Mouse (Mus musculus) CH12.LX (cell line): Measurements from ENCODE around the gene Zcchc10.

ENCODE experiments used
- CTCF ChIP-seq, 2 experiments: IDR thresholded peaks in 1 of 2; conservative IDR thresholded peaks in 1 of 2; 2 replicates each; pipeline ENCODE4 v1.5.1; 2011 to 2012; ENCODE audit warnings: low read depth in 2 of 2, low read length in 2 of 2, improper control_type of control experiment in 1 of 2, inconsistent platforms in 1 of 2, mild to moderate bottlenecking in 1 of 2, moderate library complexity in 1 of 2
- MEF2A ChIP-seq: IDR thresholded peaks from 2 replicates; pipeline ENCODE4 v1.6.1; 2014; ENCODE audit warnings: low read depth, mild to moderate bottlenecking, inconsistent platforms, low read length, improper control_type of control experiment, borderline replicate concordance
- POLR2A ChIP-seq: IDR thresholded peaks from 2 replicates; pipeline ENCODE4 v1.6.1; 2011; ENCODE audit warnings: low read depth, mild to moderate bottlenecking, improper control_type of control experiment, low read length

DNA sequence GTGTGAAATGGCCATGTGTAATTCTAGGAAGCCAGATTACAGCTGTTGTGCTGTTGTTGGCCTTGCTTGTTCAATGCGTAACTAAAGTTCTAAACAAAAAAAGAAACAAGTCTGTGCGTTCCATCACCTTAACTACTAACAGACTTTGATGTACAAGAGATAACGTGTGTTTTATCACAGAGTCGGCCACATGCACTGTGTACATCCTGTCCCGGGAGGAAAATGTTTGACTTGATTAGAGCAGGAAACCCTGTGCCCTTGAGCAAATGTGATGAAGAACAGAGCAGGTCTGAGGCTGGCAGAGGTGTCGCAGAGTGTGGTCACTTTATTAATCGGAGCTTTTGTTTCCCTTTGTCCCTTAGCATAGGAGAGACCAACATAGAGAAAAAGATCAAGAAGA lies 5.8 kb downstream of the Zcchc10 start:
- TF ChIP-seq POLR2A (no peak), MEF2A (no peak), CTCF (conservative IDR thresholded peaks at IDR 0.05 in 1 of 2, IDR thresholded peaks at IDR 0.05 in 1 of 2; ENCODE audit: low read depth in 2 of 2, low read length in 2 of 2) (no peak)
